Mouse (Mus musculus): ENCODE measurements at regions not wholly inside any gene's neighbourhood (a gene's known extent, or its start where the extent isn't known, plus 50 kb on each side); places are given as distances from the start of the nearest gene placed in this dataset.

GRCm38 (mm10) chr12:62881202-62881601 lies 1358.3 kb downstream of the Lrfn5 start:
- 0 out of 2 replicates have a peak, but pooled peaks have one; percentile 52 for ATAC-seq
- no peak overlapping the region for H3K9ac ChIP-seq (ENCODE audit: low read length)

GRCm38 (mm10) chr12:62892851-62893632 lies 1370.1 kb downstream of the Lrfn5 start:
- Histone ChIP-seq H3K4me2 (ENCODE audit: low read length) (no peak overlapping the region), H3K9ac (ENCODE audit: low read length) (no peak overlapping the region), H3K4me3 (ENCODE audit: low read depth, low read length) (no peak overlapping the region), H3K36me3 (ENCODE audit: control insufficient read depth, insufficient read depth, low read length) (no peaks in the 10 kb centered on the region), H3K27me3 (replicated peaks; ENCODE audit: control insufficient read depth, insufficient read depth, low read length) (no peaks in the 10 kb centered on the region), H3K4me1 (ENCODE audit: control insufficient read depth, insufficient read depth, low read length) (no peaks in the 10 kb centered on the region), H3K27ac (ENCODE audit: low read depth, low read length) (no peak overlapping the region), H3K9me3 (replicated peaks; ENCODE audit: control insufficient read depth, low read length) (no peaks in the 10 kb centered on the region)
- ATAC-seq (no peak), DNase-seq (ENCODE audit: low spot score) (no peak)
- 80% methylated on average over 9 of the region's 9 CpGs for WGBS

More at GRCm38 (mm10) chr12:62881202-62881601, 1358.3 kb downstream of the Lrfn5 start:
- no peak overlapping the region for H3K4me3 ChIP-seq (ENCODE audit: low read depth, low read length)
- H3K4me1 ChIP-seq (ENCODE audit: control insufficient read depth, insufficient read depth, low read length) = no peaks in the 10 kb centered on the region
- H3K4me2 ChIP-seq (ENCODE audit: low read length) = no peak overlapping the region
- no peaks in the 10 kb centered on the region for H3K27me3 ChIP-seq (replicated peaks; ENCODE audit: control insufficient read depth, insufficient read depth, low read length)
- no peaks in the 10 kb centered on the region for H3K36me3 ChIP-seq (ENCODE audit: control insufficient read depth, insufficient read depth, low read length)
- H3K27ac ChIP-seq (ENCODE audit: low read depth, low read length) = no peak overlapping the region
- H3K9me3 ChIP-seq (replicated peaks; ENCODE audit: control insufficient read depth, low read length) = no peaks in the 10 kb centered on the region
- DNase-seq (ENCODE audit: low spot score) = peak; percentile 62
